Mouse (Mus musculus) heart, postnatal 25 days (tissue): ENCODE results near the gene Dlg2. TPM values are rescaled to one million over a fixed set of nuclear protein-coding genes. Genes with fewer than 3 reads are reported as not detected.

Experiments used
- DNase-seq: peaks from one replicate; pipeline ENCODE4 v3.0.0; 2022; ENCODE audit warnings: low spot score
- intact Hi-C: fragments of 180-260 bp; cut with DNase I; formaldehyde crosslinking; loops from one replicate; pipeline ENCODE4 v1.15.1; 2025
- total RNA-seq, 2 experiments: library from RNA; stranded (reverse); gene quantifications; 2 replicates each; pipeline ENCODE4 v1.2.3; 2021

The Dlg2 gene
- total RNA-seq, 2 experiments from 2014 or later: 1.0 to 1.9 TPM

DNA sequence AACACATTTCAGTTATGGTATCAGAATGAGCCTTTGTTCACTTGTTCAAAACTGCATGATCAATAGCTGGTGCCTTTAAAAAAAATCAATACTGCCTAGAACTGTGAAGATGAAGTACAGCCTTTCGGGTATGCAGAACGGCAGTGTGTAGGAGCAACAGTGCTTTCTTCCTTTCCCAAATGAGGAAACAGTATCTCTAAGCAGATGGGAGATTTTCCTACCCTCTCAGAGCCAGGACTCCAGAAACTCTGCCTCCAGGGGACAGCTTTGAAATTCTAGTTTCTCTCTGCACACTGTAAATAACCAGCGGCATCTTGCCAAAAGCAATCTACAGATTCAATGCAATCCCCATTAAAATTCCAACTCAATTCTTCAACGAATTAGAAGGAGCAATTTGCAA, 1801.2 kb downstream of the Dlg2 start:
- intact Hi-C loops: no loop called here
- DNase-seq: no peak

DNA sequence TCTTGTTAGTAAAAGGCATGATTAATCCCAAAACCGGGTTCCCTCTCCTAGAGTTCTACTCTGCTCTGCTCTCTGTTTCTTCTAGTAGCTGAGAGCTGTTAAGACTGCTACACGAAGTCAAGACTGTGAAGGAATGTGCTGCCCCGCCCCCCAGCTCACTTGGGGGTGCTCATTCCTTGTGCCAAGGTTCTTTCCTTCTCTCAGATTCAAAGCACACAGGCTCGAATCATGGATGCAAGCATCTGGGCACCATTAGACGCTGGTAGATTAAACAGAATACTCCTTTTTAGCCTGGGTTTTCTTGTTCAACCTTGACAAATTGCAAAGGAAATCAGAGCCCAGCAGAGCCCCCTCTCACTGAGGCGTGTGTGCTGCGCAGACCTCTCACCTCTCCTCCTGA, 1804.5 kb downstream of the Dlg2 start:
- no peak for DNase-seq
- intact Hi-C loops: no loop called here

GRCm38 (mm10) chr7:92287058-92287457, 1810.6 kb downstream of the Dlg2 start:
- intact Hi-C loops: no loop called here
- no peak for DNase-seq

- intact Hi-C loops: no loop called here
Measured at GRCm38 (mm10) chr7:92288814-92289213, 1812.3 kb downstream of the Dlg2 start.

DNA sequence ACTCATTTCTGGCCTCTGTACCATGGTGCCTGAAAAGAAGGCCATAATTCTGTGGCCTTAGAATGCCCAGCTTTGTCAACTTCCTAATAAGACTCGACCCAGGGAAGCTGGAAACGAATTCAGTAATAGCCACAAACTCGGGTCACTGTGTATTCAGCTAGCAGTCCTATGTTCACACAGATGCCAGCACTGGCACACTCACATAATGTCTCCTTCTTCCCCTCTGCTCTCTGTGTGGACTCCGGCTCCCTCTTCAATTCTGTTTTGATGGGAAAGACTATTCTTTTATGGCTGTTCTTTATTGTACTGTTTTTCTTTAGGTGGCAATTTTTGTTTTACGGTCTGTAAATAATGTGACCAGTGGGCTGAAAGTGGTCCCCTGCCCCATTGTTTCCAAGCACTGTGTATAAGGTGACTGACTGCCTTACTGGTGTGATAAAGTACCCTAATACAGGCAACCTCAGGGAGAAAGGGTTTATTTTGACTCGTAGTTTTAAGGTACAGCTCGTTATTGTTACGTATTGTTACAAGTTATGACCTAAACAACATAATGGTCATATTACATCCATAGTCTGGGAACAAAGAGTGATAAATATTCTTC, 1816.5 kb downstream of the Dlg2 start:
- DNase-seq: no peak
- intact Hi-C loops: no loop called here

More at GRCm38 (mm10) chr7:92288814-92289213, 1812.3 kb downstream of the Dlg2 start:
- DNase-seq: no peak

- intact Hi-C loops: no loop called here
- DNase-seq: no peak
Measured at GRCm38 (mm10) chr7:92301046-92301445, 1824.6 kb downstream of the Dlg2 start.

GRCm38 (mm10) chr7:92307634-92308033, 1831.2 kb downstream of the Dlg2 start:
- intact Hi-C loops: no loop called here
- DNase-seq: no peak

GRCm38 (mm10) chr7:92308168-92308567, 1831.7 kb downstream of the Dlg2 start:
- DNase-seq: no peak
- intact Hi-C loops: no loop called here

GRCm38 (mm10) chr7:92316389-92316788, 1839.9 kb downstream of the Dlg2 start:
- no peak for DNase-seq
- intact Hi-C loops: no loop called here

- no peak for DNase-seq
Measured at GRCm38 (mm10) chr7:92319469-92319868, 1843.0 kb downstream of the Dlg2 start.

GRCm38 (mm10) chr7:92320181-92320580, 1843.7 kb downstream of the Dlg2 start:
- intact Hi-C loops: loop anchor here (10.0 kb wide), 1 partner anchor 235 kb away; no protein-coding TSS in a partner anchor
- no peak for DNase-seq

More at GRCm38 (mm10) chr7:92319469-92319868, 1843.0 kb downstream of the Dlg2 start:
- intact Hi-C loops: no loop called here

GRCm38 (mm10) chr7:92321786-92322185, 1845.3 kb downstream of the Dlg2 start:
- intact Hi-C loops: loop anchor here (2.0 to 10.0 kb wide), 2 partner anchors 217 to 233 kb away; no protein-coding TSS in a partner anchor
- no peak for DNase-seq

- no peak for DNase-seq
- intact Hi-C loops: loop anchor here (2.0 to 10.0 kb wide), 2 partner anchors 218 to 232 kb away; no protein-coding TSS in a partner anchor
Measured at GRCm38 (mm10) chr7:92322342-92323069, 1846.0 kb downstream of the Dlg2 start.

DNA sequence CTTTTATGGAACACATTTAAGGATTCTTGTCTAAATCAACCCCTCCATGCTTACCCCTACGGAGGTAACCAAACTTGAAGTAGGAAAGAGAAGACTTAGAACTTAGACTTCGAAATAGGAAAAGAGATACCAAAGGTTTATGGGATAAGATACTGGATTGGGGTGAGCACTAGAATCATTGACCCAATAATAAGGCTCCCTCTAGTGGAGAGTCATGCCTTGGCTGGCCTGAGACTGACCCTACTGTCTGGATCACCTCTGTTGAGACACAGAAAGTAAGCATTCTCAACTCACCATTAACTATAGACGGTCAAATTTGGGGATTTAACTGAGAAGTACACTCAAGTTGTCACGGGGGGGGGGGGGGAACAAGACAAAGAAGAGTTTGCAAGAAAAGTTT, 1847.2 kb downstream of the Dlg2 start:
- DNase-seq: no peak
- intact Hi-C loops: loop anchor here (2.0 to 10.0 kb wide), 2 partner anchors 219 to 231 kb away; no protein-coding TSS in a partner anchor

DNA sequence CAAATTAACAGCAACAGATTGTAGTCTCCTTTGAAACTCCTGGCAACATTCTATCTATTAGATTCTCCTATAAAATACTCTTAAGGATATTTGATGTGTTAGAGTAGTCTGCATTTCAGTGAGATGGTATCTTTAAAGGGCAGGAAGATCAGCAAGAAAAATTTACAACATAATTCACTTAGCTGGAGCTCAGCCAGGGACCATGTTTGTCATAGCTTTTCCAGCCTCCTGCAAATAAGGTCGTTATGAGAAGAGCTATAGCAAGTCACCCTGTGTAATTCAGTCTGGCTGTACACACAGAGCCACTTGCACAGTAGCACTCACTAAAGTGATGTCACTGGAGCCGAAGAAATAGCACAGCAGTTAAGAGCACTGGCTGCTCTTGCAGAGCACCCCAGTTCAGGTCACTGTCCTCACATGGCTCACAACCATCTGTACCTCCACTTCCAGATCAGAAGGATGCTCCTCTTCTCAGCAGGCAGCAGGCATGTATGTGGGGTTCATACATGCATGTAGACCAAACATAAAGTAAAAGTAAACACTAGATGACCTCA, 1850.9 kb downstream of the Dlg2 start:
- DNase-seq: no peak
- intact Hi-C loops: loop anchor here (10.0 kb wide), 1 partner anchor 227 kb away; no protein-coding TSS in a partner anchor

GRCm38 (mm10) chr7:92333220-92333898, 1856.9 kb downstream of the Dlg2 start:
- intact Hi-C loops: no loop called here
- DNase-seq: no peak

DNA sequence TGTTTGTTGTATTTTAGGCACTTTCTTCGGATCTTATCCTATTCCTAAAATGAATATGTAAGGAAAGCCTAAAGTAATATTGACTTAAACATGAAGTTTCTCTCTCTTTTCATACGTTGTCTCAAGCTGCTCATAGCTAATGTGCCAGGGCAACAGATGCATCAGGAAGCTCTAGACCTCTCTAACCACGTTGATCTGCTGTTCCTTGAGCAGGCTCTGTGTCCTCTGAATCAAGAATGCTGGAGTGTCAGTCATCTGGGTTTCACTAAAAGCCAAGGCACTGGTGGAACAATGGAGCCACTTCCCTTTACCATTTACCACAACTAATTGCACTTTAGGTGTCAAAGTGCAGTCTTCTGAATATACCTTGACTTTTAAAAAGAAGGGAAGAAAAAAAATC, 1880.1 kb downstream of the Dlg2 start:
- intact Hi-C loops: no loop called here
- no peak for DNase-seq

- DNase-seq: no peak
- intact Hi-C loops: no loop called here
Measured at GRCm38 (mm10) chr7:92363386-92363785, 1886.9 kb downstream of the Dlg2 start.

GRCm38 (mm10) chr7:92363800-92364199, 1887.3 kb downstream of the Dlg2 start:
- intact Hi-C loops: no loop called here

GRCm38 (mm10) chr7:92367111-92367510, 1890.6 kb downstream of the Dlg2 start:
- no peak for DNase-seq
- intact Hi-C loops: no loop called here

More at GRCm38 (mm10) chr7:92363800-92364199, 1887.3 kb downstream of the Dlg2 start:
- no peak for DNase-seq
